Mouse (Mus musculus) limb, embryonic 11.5 days (tissue): ENCODE data around the gene Selenom. TPM values are rescaled to one million over a fixed set of nuclear protein-coding genes. Genes with fewer than 3 reads are reported as not detected.

Experiments used
- ATAC-seq: fragments of 200-750 bp; cut with Nextera tagmentation; 2 replicates; pipeline ENCODE4 v1.8.0; 2017; ENCODE audit warnings: low read depth; ENCODE audit not compliant: insufficient number of reproducible peaks, low FRiP score, low TSS enrichment
- DNase-seq: peaks from one replicate; pipeline ENCODE4 v3.0.0-alpha.2; 2015; ENCODE audit warnings: low spot score
- H3K27ac ChIP-seq: fragments of 300-500 bp; sonication (generic); replicated peaks from 2 replicates; pipeline ENCODE4 v1.5.1; 2014; ENCODE audit warnings: low read depth, mild to moderate bottlenecking, low read length
- H3K27me3 ChIP-seq: fragments of 300-500 bp; sonication (generic); 2 replicates; pipeline ENCODE4 v1.6.1; 2014; ENCODE audit warnings: mild to moderate bottlenecking, low read length, mixed read lengths; ENCODE audit not compliant: control insufficient read depth, insufficient read depth
- H3K36me3 ChIP-seq: fragments of 300-500 bp; sonication (generic); 2 replicates; pipeline ENCODE4 v1.6.1; 2014; ENCODE audit warnings: mild to moderate bottlenecking, low read length, moderate library complexity, mixed read lengths; ENCODE audit not compliant: control insufficient read depth, insufficient read depth
- H3K4me1 ChIP-seq: fragments of 300-500 bp; sonication (generic); 2 replicates; pipeline ENCODE4 v1.6.1; 2014; ENCODE audit warnings: low read length, mixed read lengths; ENCODE audit not compliant: control insufficient read depth, insufficient read depth
- H3K4me2 ChIP-seq: fragments of 300-500 bp; sonication (generic); 2 replicates; pipeline ENCODE4 v1.6.1; 2014; ENCODE audit warnings: low read depth, mild to moderate bottlenecking, moderate library complexity; ENCODE audit not compliant: severe bottlenecking
- H3K4me3 ChIP-seq: fragments of 300-500 bp; sonication (generic); 2 replicates; pipeline ENCODE4 v1.5.1; 2014; ENCODE audit warnings: low read depth, low read length
- H3K9ac ChIP-seq: fragments of 300-500 bp; sonication (generic); 2 replicates; pipeline ENCODE4 v1.6.1; 2014; ENCODE audit warnings: mild to moderate bottlenecking, low read length
- H3K9me3 ChIP-seq: fragments of 300-500 bp; sonication (generic); 2 replicates; pipeline ENCODE4 v1.6.1; 2016; ENCODE audit warnings: low read length; ENCODE audit not compliant: control insufficient read depth
- WGBS: fragments of 180-500 bp; shearing (Covaris S2); extraction: QIAGEN DNeasy Blood & Tissue Kit; methylation state at CpG from one replicate; pipeline ENCODE4 v1.1.7; 2014; 5-methylcytosine and 5-hydroxymethylcytosine counted together
- polyA plus RNA-seq: library from polyadenylated mRNA; unstranded; fragments of >200 nt; fragmentation: Nextera tagmentation; extraction: Ambion mirVana; gene quantifications from 2 replicates; pipeline ENCODE4 v1.2.1, GENCODE M21; 2014

Selenom gene
- polyA plus RNA-seq, 1 experiment from 2014 or later, result 54.6 TPM

DNA sequence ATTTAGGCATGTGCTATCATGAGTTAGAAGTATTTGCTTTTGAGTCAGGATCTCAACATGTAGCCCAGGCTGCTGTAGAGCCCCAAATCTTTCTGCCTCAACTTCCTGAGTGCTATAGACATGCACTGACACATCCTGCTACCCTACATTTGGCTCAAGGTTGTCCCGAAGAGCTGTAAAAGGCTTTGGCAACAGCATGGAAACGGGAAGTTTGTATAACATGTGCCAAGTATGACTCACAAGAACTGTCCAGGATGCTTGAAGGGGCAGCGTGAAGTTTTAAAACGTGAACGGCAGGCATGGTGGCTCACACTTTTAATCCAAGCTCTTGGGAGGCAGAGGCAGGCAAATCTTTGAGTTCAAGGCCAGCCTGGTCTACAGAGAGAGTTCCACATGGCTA lies 45.7 kb downstream of the Selenom start:
- no peaks in the 10 kb centered on the region for H3K27me3 ChIP-seq
- no peaks in the 10 kb centered on the region for H3K36me3 ChIP-seq
- ATAC-seq (no peak), DNase-seq (no peak)
- H3K4me1 ChIP-seq, result no peaks in the 10 kb centered on the region
- H3K4me3 ChIP-seq, result no peak overlapping the region
- WGBS, result 85% methylated on average over 5 of the region's 5 CpGs
- H3K9me3 ChIP-seq, result no peaks in the 10 kb centered on the region
- no peak overlapping the region for H3K9ac ChIP-seq
- H3K27ac ChIP-seq, result no peak overlapping the region
- H3K4me2 ChIP-seq, result no peak overlapping the region

DNA sequence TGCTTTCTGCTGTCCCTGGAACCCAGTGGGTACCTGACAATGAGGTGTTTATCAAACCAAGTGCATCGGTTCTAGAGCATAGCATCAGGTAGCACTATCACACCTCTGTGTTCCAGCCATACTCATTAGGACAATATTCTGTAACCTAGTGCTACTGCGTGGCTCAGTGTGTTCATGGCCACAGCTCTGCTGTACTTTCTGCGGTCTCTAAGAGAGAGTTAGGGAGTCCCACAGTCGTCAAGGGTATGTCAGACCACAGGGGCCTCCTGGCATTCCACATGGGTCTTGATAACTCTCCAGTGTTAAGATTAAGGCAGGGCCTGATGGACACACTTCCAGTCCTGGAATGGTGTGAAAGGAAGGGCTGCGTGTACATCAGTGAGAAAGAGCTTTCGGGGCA lies 49.4 kb downstream of the Selenom start:
- ATAC-seq, result no peak
- DNase-seq, result no peak
- Histone ChIP-seq H3K27me3 (no peaks in the 10 kb centered on the region), H3K9ac (no peak overlapping the region), H3K4me2 (no peak overlapping the region), H3K4me3 (no peak overlapping the region), H3K4me1 (no peaks in the 10 kb centered on the region), H3K36me3 (no peaks in the 10 kb centered on the region), H3K27ac (no peak overlapping the region), H3K9me3 (no peaks in the 10 kb centered on the region)
- WGBS, result 94% methylated on average over 6 of the region's 6 CpGs

DNA sequence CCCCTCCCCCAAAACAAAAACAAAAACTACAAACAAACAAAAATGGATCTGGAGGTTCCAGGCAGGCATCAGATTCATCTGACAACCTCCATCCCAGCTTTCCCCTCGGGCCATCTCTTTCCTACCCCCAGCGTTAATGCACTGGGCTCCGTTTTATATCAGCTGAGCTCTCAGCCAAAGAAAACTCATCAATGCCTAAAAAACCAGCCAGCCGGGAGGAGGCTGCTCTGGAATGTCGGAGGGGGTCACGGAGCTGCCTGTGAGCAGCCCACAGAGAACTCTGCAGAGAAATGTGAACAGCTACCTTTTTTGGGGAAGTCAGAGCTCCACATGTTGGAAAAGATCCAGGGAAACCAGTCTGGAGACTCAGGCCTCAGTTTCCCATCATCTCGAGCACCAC lies 50.0 kb downstream of the Selenom start:
- Histone ChIP-seq H3K27ac (no peak overlapping the region), H3K4me2 (no peak overlapping the region), H3K4me3 (no peak overlapping the region), H3K9me3 (no peaks in the 10 kb centered on the region), H3K4me1 (no peaks in the 10 kb centered on the region), H3K27me3 (no peaks in the 10 kb centered on the region), H3K9ac (no peak overlapping the region), H3K36me3 (no peaks in the 10 kb centered on the region)
- no peak for ATAC-seq
- 66% methylated on average over 7 of the region's 7 CpGs for WGBS
- no peak for DNase-seq

DNA sequence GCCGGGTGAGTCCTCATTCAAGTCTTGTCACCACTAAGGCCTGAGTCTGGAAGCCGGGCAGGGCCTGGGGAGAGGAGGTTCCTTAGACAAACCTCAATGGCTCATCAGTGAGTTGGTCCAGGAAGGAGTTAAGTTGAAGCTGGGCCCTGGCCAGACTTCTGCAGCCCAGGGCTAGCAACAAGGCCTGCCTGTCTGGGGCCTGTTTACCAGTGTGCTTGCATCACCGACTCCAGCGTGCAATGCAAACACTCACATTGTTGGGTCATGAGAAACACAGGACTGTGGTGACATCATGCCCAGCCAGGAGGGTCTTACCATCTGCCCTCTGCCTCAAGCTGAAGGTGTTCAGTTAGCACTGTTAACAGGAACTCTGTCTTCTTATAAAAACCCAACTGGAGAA lies 51.5 kb downstream of the Selenom start:
- no peak for DNase-seq
- Histone ChIP-seq H3K27ac (no peak overlapping the region), H3K4me2 (no peak overlapping the region), H3K27me3 (no peaks in the 10 kb centered on the region), H3K9ac (no peak overlapping the region), H3K9me3 (no peaks in the 10 kb centered on the region), H3K4me3 (no peak overlapping the region), H3K36me3 (no peaks in the 10 kb centered on the region), H3K4me1 (no peaks in the 10 kb centered on the region)
- no peak for ATAC-seq
- WGBS, result 97% methylated on average over 4 of the region's 4 CpGs

Other genes starting within 250 kb of the Selenom start
- 245 and 249 TPM in 2 replicates for gene Drg1, start 248.3 kb upstream of the Selenom start, polyA plus RNA-seq
- 64.6 and 72.3 TPM in 2 replicates for gene Patz1, start 225.8 kb upstream of the Selenom start, polyA plus RNA-seq
- gene Pik3ip1, start 184.3 kb upstream of the Selenom start, polyA plus RNA-seq, result 10.2 and 11.5 TPM in 2 replicates
- 45.5 and 51.6 TPM in 2 replicates for gene Limk2, start 105.5 kb upstream of the Selenom start, polyA plus RNA-seq
- gene Rnf185, start 62.3 kb upstream of the Selenom start, polyA plus RNA-seq, result 42.4 and 48.0 TPM in 2 replicates
- 0.75 and 0.76 TPM in 2 replicates for gene Pla2g3, start 26.4 kb upstream of the Selenom start, polyA plus RNA-seq
- gene Inpp5j, start 9.9 kb upstream of the Selenom start, polyA plus RNA-seq, result 0.08 TPM in 1 of 2 replicates, not detected in the other
- 38.8 TPM in 2 replicates for gene Smtn, start 25.9 kb downstream of the Selenom start, polyA plus RNA-seq
- 30.0 and 32.5 TPM in 2 replicates for gene Morc2a, start 134.5 kb downstream of the Selenom start, polyA plus RNA-seq